Mouse (Mus musculus): ENCODE results near the gene Parp3. TPM values are rescaled to one million over a fixed set of nuclear protein-coding genes. Genes with fewer than 3 reads are reported as not detected.

Parp3 gene
- total RNA-seq, 2 experiments from 2014 or later: 26.4 to 28.1 TPM

- no peak for DNase-seq (ENCODE audit: low spot score in 2 of 2)
Observed at GRCm38 (mm10) chr9:106460401-106461025, 16.2 kb downstream of the Parp3 start.

GRCm38 (mm10) chr9:106459946-106460345 is 16.8 kb downstream of the Parp3 start:
- DNase-seq (ENCODE audit: low spot score in 2 of 2): no peak

- DNase-seq (ENCODE audit: low spot score in 2 of 2): no peak
Observed at GRCm38 (mm10) chr9:106457920-106458319, 18.8 kb downstream of the Parp3 start.

GRCm38 (mm10) chr9:106457163-106457559 is 19.6 kb downstream of the Parp3 start:
- DNase-seq (ENCODE audit: low spot score in 2 of 2): no peak

- peak; percentile 42 to 67 for DNase-seq (ENCODE audit: low spot score in 2 of 2)
Observed at GRCm38 (mm10) chr9:106456325-106457162, 20.2 kb downstream of the Parp3 start.

- DNase-seq (ENCODE audit: low spot score in 2 of 2): no peak
Observed at GRCm38 (mm10) chr9:106454888-106455681, 21.7 kb downstream of the Parp3 start.

- no peak for DNase-seq (ENCODE audit: low spot score in 2 of 2)
Observed at GRCm38 (mm10) chr9:106454071-106454761, 22.5 kb downstream of the Parp3 start.

GRCm38 (mm10) chr9:106453271-106454070 is 23.3 kb downstream of the Parp3 start, which contains the start of gene Pcbp4:
Gene Pcbp4, plus strand, starts transcription at chr9:106453291.
- peak in 1 of 2 experiments; percentile 73 for DNase-seq (ENCODE audit: low spot score in 2 of 2)

- DNase-seq (ENCODE audit: low spot score in 2 of 2): no peak
Observed at GRCm38 (mm10) chr9:106452821-106453220, 23.9 kb downstream of the Parp3 start.

- DNase-seq (ENCODE audit: low spot score in 2 of 2): no peak
Observed at GRCm38 (mm10) chr9:106452351-106452750, 24.4 kb downstream of the Parp3 start.

GRCm38 (mm10) chr9:106451899-106452298 is 24.9 kb downstream of the Parp3 start:
- no peak for DNase-seq (ENCODE audit: low spot score in 2 of 2)

GRCm38 (mm10) chr9:106451298-106451697 is 25.5 kb downstream of the Parp3 start:
- no peak for DNase-seq (ENCODE audit: low spot score in 2 of 2)

GRCm38 (mm10) chr9:106450661-106451060 is 26.1 kb downstream of the Parp3 start:
- DNase-seq (ENCODE audit: low spot score in 2 of 2): peak in 1 of 2 experiments; percentile 70

GRCm38 (mm10) chr9:106449947-106450346 is 26.8 kb downstream of the Parp3 start:
- DNase-seq (ENCODE audit: low spot score in 2 of 2): peak in 1 of 2 experiments; percentile 19

GRCm38 (mm10) chr9:106448498-106449031 is 28.2 kb downstream of the Parp3 start:
- peak; percentile 54 to 77 for DNase-seq (ENCODE audit: low spot score in 2 of 2)

GRCm38 (mm10) chr9:106447951-106448350 is 28.8 kb downstream of the Parp3 start:
- DNase-seq (ENCODE audit: low spot score in 2 of 2): peak in 1 of 2 experiments; percentile 25

- peak; percentile 83 to 94 for DNase-seq (ENCODE audit: low spot score in 2 of 2)
Observed at GRCm38 (mm10) chr9:106447348-106447747, 29.4 kb downstream of the Parp3 start, which contains the start of the genes Abhd14b and Abhd14a. Gene Abhd14b, plus strand, starts transcription at chr9:106447459. Gene Abhd14a, minus strand, starts transcription at chr9:106447678.

- DNase-seq (ENCODE audit: low spot score in 2 of 2): no peak
Observed at GRCm38 (mm10) chr9:106444836-106445235, 31.9 kb downstream of the Parp3 start.

- DNase-seq (ENCODE audit: low spot score in 2 of 2): no peak
Observed at GRCm38 (mm10) chr9:106442680-106443079, 34.1 kb downstream of the Parp3 start.

GRCm38 (mm10) chr9:106436566-106436965 is 40.2 kb downstream of the Parp3 start:
- no peak for DNase-seq (ENCODE audit: low spot score in 2 of 2)
